Mouse (Mus musculus): ENCODE data around the gene Foxa1.

- TF ChIP-seq CTCF (IDR thresholded peaks at IDR 0.05; ENCODE audit: extremely low read depth, insufficient read depth, low read length) (no peak), POLR2A (IDR thresholded peaks at IDR 0.05; ENCODE audit: extremely low read depth, insufficient read depth, low read length) (no peak)
These were observed 3.6 kb upstream of the Foxa1 start for GRCm38 (mm10) chr12:57550181-57550808.

All from cortical plate, adult 2 months (tissue).